Mouse (Mus musculus) heart, embryonic 15.5 days (tissue): ENCODE measurements at regions not wholly inside any gene's neighbourhood (a gene's known extent, or its start where the extent isn't known, plus 50 kb on each side); places are given as distances from the start of the nearest gene placed in this dataset.

Source experiments
- ATAC-seq: fragments of 200-750 bp; cut with Nextera tagmentation; replicated peaks from 2 replicates; pipeline ENCODE4 v1.8.0; 2017; ENCODE audit warnings: low read depth, moderate TSS enrichment; ENCODE audit not compliant: insufficient number of reproducible peaks, insufficient read depth, low FRiP score
- H3K27ac ChIP-seq: fragments of 300-500 bp; sonication (generic); 2 replicates; pipeline ENCODE4 v1.5.1; 2015; ENCODE audit warnings: mild to moderate bottlenecking, inconsistent platforms
- H3K27me3 ChIP-seq: fragments of 300-500 bp; sonication (generic); 2 replicates; pipeline ENCODE4 v1.6.1; 2015; ENCODE audit warnings: inconsistent platforms
- H3K36me3 ChIP-seq: fragments of 300-500 bp; sonication (generic); 2 replicates; pipeline ENCODE4 v1.6.1; 2015; ENCODE audit warnings: mild to moderate bottlenecking, inconsistent platforms
- H3K4me1 ChIP-seq: fragments of 300-500 bp; sonication (generic); replicated peaks from 2 replicates; pipeline ENCODE4 v1.6.1; 2015; ENCODE audit warnings: inconsistent platforms
- H3K4me2 ChIP-seq: fragments of 300-500 bp; sonication (generic); 2 replicates; pipeline ENCODE4 v1.6.1; 2015; ENCODE audit warnings: inconsistent platforms, mild to moderate bottlenecking, moderate library complexity
- H3K4me3 ChIP-seq: fragments of 300-500 bp; sonication (generic); 2 replicates; pipeline ENCODE4 v1.5.1; 2015; ENCODE audit warnings: mild to moderate bottlenecking, inconsistent platforms
- H3K9ac ChIP-seq: fragments of 300-500 bp; sonication (generic); 2 replicates; pipeline ENCODE4 v1.6.1; 2015; ENCODE audit warnings: mild to moderate bottlenecking, inconsistent platforms
- H3K9me3 ChIP-seq: fragments of 300-500 bp; sonication (generic); replicated peaks from 2 replicates; pipeline ENCODE4 v1.6.1; 2016; ENCODE audit warnings: inconsistent platforms
- WGBS: fragments of 180-500 bp; shearing (Covaris S2); methylation state at CpG from one replicate; pipeline ENCODE4 v1.1.7; 2015; ENCODE audit warnings: mixed read lengths; 5-methylcytosine and 5-hydroxymethylcytosine counted together

DNA sequence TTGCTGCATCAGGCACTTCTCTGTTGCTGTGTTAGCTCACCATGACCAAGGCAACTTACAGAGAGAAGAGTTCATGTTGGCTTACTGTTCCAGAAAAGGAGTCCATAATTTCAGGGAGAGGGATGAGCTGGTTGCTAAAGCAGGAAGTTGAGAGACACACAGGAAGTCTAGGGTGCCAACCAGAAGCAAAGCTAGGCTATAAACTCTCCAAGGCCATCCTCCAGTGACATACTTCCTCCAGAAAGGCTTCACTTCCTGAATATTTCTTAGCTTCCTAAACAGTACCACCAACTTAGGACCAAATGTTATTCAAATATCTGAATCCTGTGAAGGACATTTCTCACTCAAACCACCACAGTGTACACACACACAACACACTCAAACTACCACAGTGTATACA, 2010.6 kb downstream of the A830018L16Rik start:
- no peak for ATAC-seq
- no peaks in the 10 kb centered on the region for H3K36me3 ChIP-seq
- H3K27ac ChIP-seq = no peak overlapping the region
- H3K27me3 ChIP-seq = no peaks in the 10 kb centered on the region
- peaks cover 14% of the 10 kb centered on the region for H3K4me1 ChIP-seq
- H3K9ac ChIP-seq = no peak overlapping the region
- H3K9me3 ChIP-seq = no peaks in the 10 kb centered on the region
- H3K4me2 ChIP-seq = no peak overlapping the region
- H3K4me3 ChIP-seq = no peak overlapping the region

GRCm38 (mm10) chr1:13425601-13426327, 2011.9 kb downstream of the A830018L16Rik start:
- no peaks in the 10 kb centered on the region for H3K9me3 ChIP-seq
- 0 out of 2 replicates have a peak overlapping the region, but pooled peaks have one; percentile 70 for H3K27ac ChIP-seq
- ATAC-seq = no peak
- peaks cover 14% of the 10 kb centered on the region for H3K4me1 ChIP-seq
- H3K4me3 ChIP-seq = peak overlapping the region; percentile 57
- no peaks in the 10 kb centered on the region for H3K36me3 ChIP-seq
- H3K9ac ChIP-seq = no peak overlapping the region
- 24% methylated on average over 9 of the region's 9 CpGs for WGBS
- peak overlapping the region; percentile 74 for H3K4me2 ChIP-seq
- H3K27me3 ChIP-seq = no peaks in the 10 kb centered on the region

GRCm38 (mm10) chr1:13426328-13427067, 2012.6 kb downstream of the A830018L16Rik start:
- H3K9me3 ChIP-seq = no peaks in the 10 kb centered on the region
- H3K4me1 ChIP-seq = peaks cover 14% of the 10 kb centered on the region
- no peaks in the 10 kb centered on the region for H3K27me3 ChIP-seq
- peak overlapping the region; percentile 61 for H3K9ac ChIP-seq
- H3K4me3 ChIP-seq = peak overlapping the region; percentile 57
- peak overlapping the region; percentile 70 for H3K27ac ChIP-seq
- H3K4me2 ChIP-seq = peak overlapping the region; percentile 74
- peak; percentile 80 for ATAC-seq
- 6% methylated on average over 30 of the region's 30 CpGs for WGBS
- no peaks in the 10 kb centered on the region for H3K36me3 ChIP-seq

- 67% methylated on average over 5 of the region's 5 CpGs for WGBS
- peaks cover 14% of the 10 kb centered on the region for H3K4me1 ChIP-seq
- H3K27me3 ChIP-seq = no peaks in the 10 kb centered on the region
- H3K9ac ChIP-seq = peak overlapping the region; percentile 61; the same call in 1 of the 2 replicates
- peak overlapping the region; percentile 57 for H3K4me3 ChIP-seq
- H3K9me3 ChIP-seq = no peaks in the 10 kb centered on the region
- 0 out of 2 replicates have a peak overlapping the region, but pooled peaks have one; percentile 3 for H3K27ac ChIP-seq
- H3K4me2 ChIP-seq = peak overlapping the region; percentile 74
- H3K36me3 ChIP-seq = no peaks in the 10 kb centered on the region
- no peak for ATAC-seq
Measured at GRCm38 (mm10) chr1:13427068-13427434, 2013.1 kb downstream of the A830018L16Rik start.

- no peaks in the 10 kb centered on the region for H3K36me3 ChIP-seq
- no peak overlapping the region for H3K4me3 ChIP-seq
- H3K27ac ChIP-seq = 0 out of 2 replicates have a peak overlapping the region, but pooled peaks have one; percentile 3
- H3K4me2 ChIP-seq = no peak overlapping the region
- H3K9ac ChIP-seq = no peak overlapping the region
- H3K27me3 ChIP-seq = no peaks in the 10 kb centered on the region
- H3K9me3 ChIP-seq = no peaks in the 10 kb centered on the region
- no peak for ATAC-seq
- 66% methylated on average over 11 of the region's 11 CpGs for WGBS
- H3K4me1 ChIP-seq = peaks cover 14% of the 10 kb centered on the region
Measured at GRCm38 (mm10) chr1:13427501-13428207, 2013.7 kb downstream of the A830018L16Rik start.

DNA sequence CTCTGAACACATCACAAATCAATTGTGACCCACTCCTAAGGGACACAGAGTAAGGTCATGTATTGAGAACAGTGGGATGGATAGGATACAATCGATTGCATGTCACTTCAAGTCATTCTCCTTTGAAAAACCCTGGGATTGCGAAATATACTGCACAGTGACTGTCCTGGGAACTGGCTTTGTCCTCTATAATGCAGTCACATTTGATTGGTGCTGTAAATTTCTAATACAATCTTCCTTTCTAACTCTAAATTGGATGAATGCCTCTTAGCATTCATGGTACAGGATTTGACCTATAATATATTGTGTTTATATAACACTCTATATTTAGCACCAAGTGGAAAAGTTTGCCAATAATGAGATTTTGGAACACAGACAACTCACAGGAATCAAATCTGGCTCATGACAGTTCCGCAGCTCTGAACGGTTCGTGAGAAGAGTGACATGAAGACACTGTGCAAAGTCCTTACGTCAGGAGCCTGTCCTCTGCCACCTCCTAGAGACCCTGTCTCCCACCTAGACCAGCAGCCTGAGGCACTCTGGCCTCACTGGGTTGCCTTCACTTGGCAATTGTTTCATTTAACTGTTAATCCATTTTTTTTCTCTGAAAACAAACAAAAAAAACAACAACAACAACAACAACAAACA, 2024.0 kb downstream of the A830018L16Rik start:
- ATAC-seq = no peak

GRCm38 (mm10) chr1:13442366-13442765, 2028.5 kb downstream of the A830018L16Rik start:
- H3K36me3 ChIP-seq = no peaks in the 10 kb centered on the region
- WGBS = 63% methylated on average over 6 of the region's 6 CpGs
- no peak overlapping the region for H3K4me3 ChIP-seq
- H3K27ac ChIP-seq = no peak overlapping the region
- no peak overlapping the region for H3K4me2 ChIP-seq
- no peaks in the 10 kb centered on the region for H3K9me3 ChIP-seq
- H3K27me3 ChIP-seq = no peaks in the 10 kb centered on the region
- no peaks in the 10 kb centered on the region for H3K4me1 ChIP-seq
- no peak for ATAC-seq
- H3K9ac ChIP-seq = no peak overlapping the region

More for the DNA sequence above, 2024.0 kb downstream of the A830018L16Rik start:
- Histone ChIP-seq H3K27ac (no peak overlapping the region), H3K9ac (no peak overlapping the region), H3K4me2 (no peak overlapping the region), H3K4me1 (no peaks in the 10 kb centered on the region), H3K9me3 (no peaks in the 10 kb centered on the region), H3K27me3 (no peaks in the 10 kb centered on the region), H3K4me3 (no peak overlapping the region), H3K36me3 (no peaks in the 10 kb centered on the region)
- WGBS = 56% methylated on average over 6 of the region's 6 CpGs

GRCm38 (mm10) chr1:13454534-13454933, 2040.6 kb downstream of the A830018L16Rik start:
- Histone ChIP-seq H3K27ac (no peak overlapping the region), H3K36me3 (no peaks in the 10 kb centered on the region), H3K4me3 (no peak overlapping the region), H3K9ac (no peak overlapping the region), H3K9me3 (no peaks in the 10 kb centered on the region), H3K4me1 (no peaks in the 10 kb centered on the region), H3K4me2 (no peak overlapping the region), H3K27me3 (no peaks in the 10 kb centered on the region)
- ATAC-seq = no peak
- WGBS = 55% methylated on average over 2 of the region's 2 CpGs

GRCm38 (mm10) chr1:13455572-13455971, 2041.7 kb downstream of the A830018L16Rik start:
- H3K27ac ChIP-seq = no peak overlapping the region
- H3K4me1 ChIP-seq = no peaks in the 10 kb centered on the region
- H3K27me3 ChIP-seq = no peaks in the 10 kb centered on the region
- no peak for ATAC-seq
- no peaks in the 10 kb centered on the region for H3K36me3 ChIP-seq
- no peak overlapping the region for H3K4me2 ChIP-seq
- H3K9ac ChIP-seq = no peak overlapping the region
- no peak overlapping the region for H3K4me3 ChIP-seq
- H3K9me3 ChIP-seq = no peaks in the 10 kb centered on the region
- 83% methylated on average over 3 of the region's 3 CpGs for WGBS

GRCm38 (mm10) chr1:13464311-13464710, 2050.4 kb downstream of the A830018L16Rik start:
- 98% methylated on average over 1 of the region's 1 CpGs for WGBS
- Histone ChIP-seq H3K9me3 (no peaks in the 10 kb centered on the region), H3K36me3 (no peaks in the 10 kb centered on the region), H3K27me3 (no peaks in the 10 kb centered on the region), H3K4me3 (no peak overlapping the region), H3K9ac (no peak overlapping the region), H3K4me2 (no peak overlapping the region), H3K27ac (no peak overlapping the region), H3K4me1 (no peaks in the 10 kb centered on the region)
- no peak for ATAC-seq

GRCm38 (mm10) chr1:13467174-13467573, 2053.3 kb downstream of the A830018L16Rik start:
- ATAC-seq = no peak
- WGBS = 75% methylated on average over 6 of the region's 6 CpGs
- no peak overlapping the region for H3K9ac ChIP-seq

More at GRCm38 (mm10) chr1:13467174-13467573, 2053.3 kb downstream of the A830018L16Rik start:
- H3K4me1 ChIP-seq = no peaks in the 10 kb centered on the region
- no peaks in the 10 kb centered on the region for H3K9me3 ChIP-seq
- no peak overlapping the region for H3K4me2 ChIP-seq
- H3K4me3 ChIP-seq = no peak overlapping the region
- H3K36me3 ChIP-seq = no peaks in the 10 kb centered on the region
- no peak overlapping the region for H3K27ac ChIP-seq
- no peaks in the 10 kb centered on the region for H3K27me3 ChIP-seq
